Mouse (Mus musculus) forebrain, embryonic 14.5 days (tissue): ENCODE results near the gene Gfpt1. TPM values are rescaled to one million over a fixed set of nuclear protein-coding genes. Genes with fewer than 3 reads are reported as not detected.
"Not testable (repeated sequence)": the region's sequence is repeated elsewhere in the genome, so short reads cannot be mapped to it uniquely, and the experiment has no call there.

Experiments
- ATAC-seq: fragments of 200-750 bp; cut with Nextera tagmentation; 2 replicates; pipeline ENCODE4 v1.8.0; 2017; ENCODE audit warnings: mild to moderate bottlenecking, moderate library complexity
- DNase-seq: peaks from one replicate; pipeline ENCODE4 v3.0.0-alpha.2; 2015; ENCODE audit warnings: low spot score
- H3K27ac ChIP-seq: fragments of 300-500 bp; sonication (generic); 2 replicates; pipeline ENCODE4 v1.5.1; 2014; ENCODE audit warnings: low read depth, mild to moderate bottlenecking, control low read depth, low read length, moderate library complexity
- H3K27me3 ChIP-seq: fragments of 300-500 bp; sonication (generic); replicated peaks from 2 replicates; pipeline ENCODE4 v1.6.1; 2014; ENCODE audit warnings: low read length, control low read depth, mixed read lengths; ENCODE audit not compliant: control insufficient read depth, insufficient read depth
- H3K36me3 ChIP-seq: fragments of 300-500 bp; sonication (generic); 2 replicates; pipeline ENCODE4 v1.6.1; 2014; ENCODE audit warnings: low read length, control low read depth; ENCODE audit not compliant: control insufficient read depth, insufficient read depth
- H3K4me1 ChIP-seq: fragments of 300-500 bp; sonication (generic); 2 replicates; pipeline ENCODE4 v1.6.1; 2014; ENCODE audit warnings: antibody characterized with exemption, low read length, control low read depth; ENCODE audit not compliant: control insufficient read depth, insufficient read depth
- H3K4me2 ChIP-seq: fragments of 300-500 bp; sonication (generic); 2 replicates; pipeline ENCODE4 v1.6.1; 2014; ENCODE audit warnings: mild to moderate bottlenecking, control low read depth, low read length
- H3K4me3 ChIP-seq: fragments of 300-500 bp; sonication (generic); 2 replicates; pipeline ENCODE4 v1.5.1; 2014; ENCODE audit warnings: low read depth, low read length, control low read depth
- H3K9ac ChIP-seq: fragments of 300-500 bp; sonication (generic); 2 replicates; pipeline ENCODE4 v1.6.1; 2014; ENCODE audit warnings: mild to moderate bottlenecking, low read length, control low read depth, moderate library complexity
- H3K9me3 ChIP-seq: fragments of 300-500 bp; sonication (generic); replicated peaks from 2 replicates; pipeline ENCODE4 v1.6.1; 2016; ENCODE audit warnings: low read length, control low read depth, mixed read lengths; ENCODE audit not compliant: control insufficient read depth
- WGBS: fragments of 180-500 bp; shearing (Covaris S2); extraction: QIAGEN DNeasy Blood & Tissue Kit; methylation state at CpG from one replicate; pipeline ENCODE4 v1.1.7; 2014; 5-methylcytosine and 5-hydroxymethylcytosine counted together
- polyA plus RNA-seq: library from polyadenylated mRNA; unstranded; fragments of >200 nt; fragmentation: Nextera tagmentation; extraction: Ambion mirVana; gene quantifications from 2 replicates; pipeline ENCODE4 v1.2.1, GENCODE M21; 2014

The Gfpt1 gene
- polyA plus RNA-seq, 1 experiment from 2014 or later, result 18.2 TPM

DNA sequence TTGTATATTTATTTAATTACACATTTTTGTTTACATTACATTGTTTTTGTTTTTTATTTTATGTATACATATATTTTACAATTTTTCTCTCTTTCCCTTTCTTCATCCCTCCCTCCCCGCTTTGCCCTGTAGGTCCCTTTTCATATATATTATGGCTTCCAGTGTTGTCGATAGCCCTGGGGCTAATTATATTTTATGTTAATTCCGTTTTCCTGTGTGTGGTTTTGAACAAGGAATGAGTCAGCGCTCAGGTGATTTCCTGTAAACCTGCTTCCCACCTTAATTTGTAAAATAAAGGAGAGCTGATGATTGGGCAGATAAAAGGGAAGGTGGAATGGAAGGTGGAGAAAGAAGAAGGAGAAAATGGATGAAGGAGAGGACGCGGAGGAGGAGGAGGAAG is 33.8 kb upstream of the Gfpt1 start, which contains the start of gene Nfu1:
Gene Nfu1 (plus strand): TSS at position 350 of the 400 bp plus-strand sequence.
- H3K4me3 ChIP-seq, result peak within 1 kb of the TSS; percentile 80
- ATAC-seq (no peak), DNase-seq (no peak)
- WGBS, result 79% methylated on average over 6 of the region's 6 CpGs
- peaks cover 3% of the 10 kb centered on the region; the same call in 1 of the 2 replicates for H3K4me1 ChIP-seq
- peak within 1 kb of the TSS; percentile 94 for H3K9ac ChIP-seq
- H3K4me2 ChIP-seq, result peak within 1 kb of the TSS; percentile 62
- H3K9me3 ChIP-seq, result no peaks in the 10 kb centered on the region
- H3K36me3 ChIP-seq, result no peaks in the 10 kb centered on the region
- peak within 1 kb of the TSS; percentile 82 for H3K27ac ChIP-seq
- no peaks in the 10 kb centered on the region for H3K27me3 ChIP-seq

DNA sequence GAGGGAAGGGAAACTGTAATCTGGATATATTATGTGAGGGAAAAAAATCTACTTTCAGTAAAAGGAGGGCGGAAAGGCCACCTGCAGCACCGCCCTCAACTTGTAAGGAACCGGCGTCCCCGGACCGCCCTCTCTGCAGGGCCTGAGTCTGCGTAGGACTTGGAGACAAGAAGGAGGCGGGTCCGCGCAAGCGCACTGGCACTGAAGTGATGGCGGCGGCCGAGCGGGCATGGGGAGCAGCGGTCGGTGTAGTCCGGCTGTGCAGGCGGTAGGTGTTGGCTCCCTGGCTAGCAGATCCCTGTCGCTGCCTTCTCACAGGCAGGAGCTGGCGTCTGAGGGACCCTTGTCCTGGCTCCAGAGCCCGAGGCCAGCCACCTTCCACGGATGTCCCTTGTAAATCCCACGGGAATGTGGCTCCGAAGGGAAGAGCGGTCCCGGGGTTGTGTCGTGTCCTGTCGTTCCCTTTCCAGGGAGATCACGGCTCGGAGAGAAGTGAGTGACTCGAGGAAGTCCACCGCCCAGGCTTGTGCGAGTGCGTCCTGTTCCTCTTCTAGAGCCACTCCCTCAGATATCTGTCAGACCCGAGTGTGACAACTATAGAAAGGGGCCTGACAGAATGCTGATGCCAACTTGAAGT is 32.8 kb upstream of the Gfpt1 start:
- Histone ChIP-seq H3K27me3 (no peaks in the 10 kb centered on the region), H3K36me3 (peaks cover 4% of the 10 kb centered on the region; the same call in 1 of the 2 replicates), H3K4me2 (peak overlapping the region; percentile 62), H3K27ac (peak overlapping the region; percentile 82), H3K9me3 (no peaks in the 10 kb centered on the region), H3K4me1 (peaks cover 3% of the 10 kb centered on the region; the same call in 1 of the 2 replicates), H3K4me3 (peak overlapping the region; percentile 80), H3K9ac (peak overlapping the region; percentile 94)
- DNase-seq (peak; percentile 96), ATAC-seq (peak; percentile 99)
- WGBS, result under 1% methylated on average over 36 of the region's 36 CpGs

DNA sequence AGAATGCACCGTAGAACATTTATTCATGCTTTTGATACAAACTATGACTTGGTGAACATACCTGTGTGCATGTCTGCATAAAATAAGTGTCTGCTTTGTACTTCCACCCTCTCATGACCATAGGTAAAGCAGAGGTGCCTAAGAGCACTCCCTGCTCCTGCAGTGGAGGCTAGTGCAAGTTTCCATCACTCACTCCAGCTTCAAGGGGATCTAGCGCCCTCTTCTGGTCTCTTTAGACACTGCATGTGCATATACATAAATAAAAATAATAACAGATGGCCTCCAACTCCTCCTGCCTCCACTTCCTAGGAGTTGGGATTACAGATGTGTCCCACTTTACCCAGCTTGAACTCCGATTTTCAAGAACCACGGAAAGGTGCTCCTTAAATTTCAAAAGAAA is 25.7 kb upstream of the Gfpt1 start:
- Histone ChIP-seq H3K4me1 (no peaks in the 10 kb centered on the region), H3K4me2 (no peak overlapping the region), H3K4me3 (no peak overlapping the region), H3K27me3 (no peaks in the 10 kb centered on the region), H3K36me3 (peaks cover 43% of the 10 kb centered on the region), H3K9me3 (no peaks in the 10 kb centered on the region), H3K9ac (no peak overlapping the region), H3K27ac (no peak overlapping the region)
- 58% methylated on average over 4 of the region's 4 CpGs for WGBS
- peak; percentile 53 for DNase-seq
- no peak for ATAC-seq

DNA sequence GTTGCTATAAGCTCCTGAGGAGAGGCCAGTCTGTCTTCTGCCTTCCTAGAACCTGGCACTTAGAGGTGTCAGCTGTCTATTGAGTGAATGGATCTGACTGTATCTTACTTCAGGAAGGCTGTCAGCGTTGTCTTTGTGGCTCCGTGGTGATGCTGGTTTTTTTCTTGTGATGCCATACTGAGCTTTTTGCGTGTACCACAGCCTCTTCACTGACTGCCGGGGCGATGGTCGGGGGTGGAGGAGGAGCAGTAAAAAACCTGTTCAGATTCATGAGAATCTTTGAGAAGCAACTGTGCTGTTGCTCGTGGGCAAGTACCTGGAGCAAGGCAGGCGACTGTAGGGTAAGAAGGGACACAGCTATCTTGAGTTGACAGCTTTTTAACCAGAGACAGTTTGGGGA is 23.8 kb upstream of the Gfpt1 start:
- no peak for ATAC-seq
- no peak overlapping the region for H3K9ac ChIP-seq
- 88% methylated on average over 8 of the region's 8 CpGs for WGBS

DNA sequence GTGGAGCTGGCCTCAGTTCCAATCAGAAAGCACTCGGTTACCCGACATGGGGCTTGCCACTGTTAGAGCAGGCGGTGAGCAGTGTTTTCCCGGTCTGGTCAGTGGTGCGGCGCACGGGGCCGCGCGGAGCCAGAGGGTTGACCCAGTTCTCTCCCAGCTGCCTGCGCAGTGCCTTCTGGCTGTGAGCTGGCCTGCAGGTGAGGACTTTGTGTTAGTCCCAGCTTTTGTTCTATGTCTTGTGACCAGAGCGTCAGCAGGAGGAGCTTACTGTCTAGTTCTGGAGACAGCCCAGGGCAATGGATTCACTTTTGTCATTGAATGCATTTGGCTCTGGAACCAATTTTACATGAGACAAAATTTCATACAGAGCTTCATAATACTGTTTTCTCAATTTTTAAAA is 20.9 kb upstream of the Gfpt1 start:
- no peak overlapping the region for H3K4me3 ChIP-seq

More for the DNA sequence above, 23.8 kb upstream of the Gfpt1 start:
- Histone ChIP-seq H3K4me2 (no peak overlapping the region), H3K9me3 (no peaks in the 10 kb centered on the region), H3K4me3 (no peak overlapping the region), H3K36me3 (peaks cover 57% of the 10 kb centered on the region), H3K27me3 (no peaks in the 10 kb centered on the region), H3K4me1 (no peaks in the 10 kb centered on the region), H3K27ac (no peak overlapping the region)
- DNase-seq, result no peak

DNA sequence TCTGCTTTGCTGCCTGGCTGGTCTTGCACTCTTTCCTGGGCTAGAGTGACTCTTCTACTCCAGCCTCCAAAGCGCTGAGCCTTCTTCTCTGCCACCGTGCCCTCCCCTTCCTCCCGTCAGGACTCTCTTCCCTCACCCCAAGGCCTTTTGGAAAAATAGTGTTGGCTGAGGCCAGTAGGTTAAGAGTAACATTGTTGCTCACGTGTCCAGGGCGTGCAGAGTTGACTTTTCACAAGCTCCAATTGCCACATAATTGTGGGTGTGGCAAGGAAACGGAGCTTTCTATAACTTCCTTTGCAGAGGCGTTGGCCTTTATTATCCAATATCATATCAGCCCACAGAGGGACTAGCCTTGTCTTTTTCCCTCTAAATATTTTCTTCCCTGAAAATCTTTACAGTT is 15.7 kb upstream of the Gfpt1 start:
- peaks cover 53% of the 10 kb centered on the region for H3K36me3 ChIP-seq
- H3K4me1 ChIP-seq, result no peaks in the 10 kb centered on the region
- no peak overlapping the region for H3K4me3 ChIP-seq
- H3K4me2 ChIP-seq, result no peak overlapping the region
- H3K27ac ChIP-seq, result no peak overlapping the region
- no peaks in the 10 kb centered on the region for H3K9me3 ChIP-seq
- 87% methylated on average over 7 of the region's 7 CpGs for WGBS
- ATAC-seq, result no peak
- DNase-seq, result no peak
- no peaks in the 10 kb centered on the region for H3K27me3 ChIP-seq
- no peak overlapping the region for H3K9ac ChIP-seq

More for the DNA sequence above, 20.9 kb upstream of the Gfpt1 start:
- no peak for ATAC-seq
- Histone ChIP-seq H3K36me3 (peaks cover 73% of the 10 kb centered on the region), H3K27ac (no peak overlapping the region), H3K4me1 (no peaks in the 10 kb centered on the region), H3K9me3 (no peaks in the 10 kb centered on the region), H3K4me2 (no peak overlapping the region), H3K27me3 (no peaks in the 10 kb centered on the region), H3K9ac (no peak overlapping the region)
- WGBS, result 98% methylated on average over 12 of the region's 12 CpGs
- DNase-seq, result no peak

DNA sequence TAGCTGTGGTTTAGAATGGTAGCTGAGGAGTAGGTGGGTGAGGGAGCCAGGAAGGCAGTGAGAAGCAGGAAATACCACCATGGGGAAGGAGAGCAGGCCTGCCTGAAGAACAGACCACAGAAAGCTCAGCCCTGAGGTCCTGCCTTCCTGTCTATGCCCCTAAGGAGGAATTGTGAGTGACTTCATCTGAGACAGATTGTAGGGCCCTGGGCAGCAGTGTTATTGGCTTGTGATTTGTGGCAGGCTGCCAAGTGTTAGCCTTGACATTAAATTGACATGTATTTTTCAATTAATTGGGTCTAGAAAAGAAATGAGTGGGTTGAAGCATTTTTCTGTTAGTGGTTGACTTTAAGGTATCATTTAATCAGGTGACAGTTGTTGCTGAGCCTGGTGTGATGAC is 13.8 kb upstream of the Gfpt1 start:
- Histone ChIP-seq H3K4me2 (no peak overlapping the region), H3K9ac (no peak overlapping the region), H3K9me3 (no peaks in the 10 kb centered on the region), H3K27me3 (no peaks in the 10 kb centered on the region), H3K4me3 (no peak overlapping the region), H3K36me3 (peaks cover 38% of the 10 kb centered on the region), H3K4me1 (no peaks in the 10 kb centered on the region), H3K27ac (no peak overlapping the region)
- ATAC-seq, result no peak
- no peak for DNase-seq

DNA sequence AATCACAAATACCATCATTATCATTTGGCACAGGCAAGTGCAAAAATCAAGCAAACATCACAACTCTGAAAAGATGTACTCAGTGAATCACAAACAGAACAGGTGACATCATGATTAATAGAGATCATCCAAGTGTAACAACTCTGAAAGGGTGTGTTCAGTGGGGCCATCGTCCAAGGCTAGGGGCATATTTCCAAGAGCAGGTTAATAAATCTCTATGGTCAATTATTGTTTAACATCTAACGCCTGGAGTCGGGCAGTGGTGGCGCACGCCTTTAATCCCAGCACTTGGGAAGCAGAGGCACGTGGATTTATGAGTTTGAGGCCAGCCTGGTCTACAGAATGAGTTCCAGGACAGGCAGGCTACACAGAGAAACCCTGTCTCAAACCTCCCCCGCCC is 11.3 kb upstream of the Gfpt1 start:
- 92% methylated on average over 7 of the region's 7 CpGs for WGBS

DNA sequence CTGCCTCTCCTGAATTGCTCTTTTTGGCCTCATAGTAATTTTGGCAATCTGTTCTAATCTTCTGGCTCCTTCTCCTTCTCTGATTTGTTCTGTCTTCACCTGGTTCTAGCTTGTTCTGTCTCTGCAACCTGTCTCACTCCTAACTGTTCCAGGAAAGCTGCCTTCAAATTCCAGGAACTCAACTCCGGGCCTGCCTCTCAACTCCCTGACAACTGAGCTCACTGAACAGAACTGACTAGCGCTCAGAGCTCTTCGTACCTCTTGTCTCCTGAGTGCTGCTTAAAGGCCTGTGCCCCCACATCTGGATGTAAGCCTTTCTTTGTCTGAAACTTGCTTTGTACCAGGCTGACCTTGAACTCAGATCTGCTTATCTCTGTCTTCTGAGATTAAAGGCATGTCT is 10.2 kb upstream of the Gfpt1 start:
- Histone ChIP-seq H3K9me3 (peaks cover 5% of the 10 kb centered on the region), H3K4me3 (no peak overlapping the region), H3K36me3 (peaks cover 15% of the 10 kb centered on the region; the same call in 1 of the 2 replicates), H3K4me2 (no peak overlapping the region), H3K9ac (no peak overlapping the region), H3K27ac (no peak overlapping the region), H3K27me3 (no peaks in the 10 kb centered on the region), H3K4me1 (no peaks in the 10 kb centered on the region)
- ATAC-seq (no peak), DNase-seq (no peak)
- WGBS, result 88% methylated on average over 3 of the region's 3 CpGs

More for the DNA sequence above, 11.3 kb upstream of the Gfpt1 start:
- H3K4me3 ChIP-seq, H3K4me2 ChIP-seq, H3K27ac ChIP-seq, H3K27me3 ChIP-seq, H3K4me1 ChIP-seq, ATAC-seq, H3K9ac ChIP-seq, DNase-seq, H3K9me3 ChIP-seq: not testable (repeated sequence)
- peaks cover 17% of the 10 kb centered on the region; the same call in 1 of the 2 replicates for H3K36me3 ChIP-seq
